Mouse (Mus musculus): ENCODE results near the gene Rps6ka5. TPM values are rescaled to one million over a fixed set of nuclear protein-coding genes. Genes with fewer than 3 reads are reported as not detected.

Rps6ka5 gene
- 4.6 and 4.7 TPM in 2 replicates for polyA plus RNA-seq (2012; rRNA removed)

- TF ChIP-seq CTCF (IDR thresholded peaks at IDR 0.05; ENCODE audit: borderline replicate concordance, control insufficient read depth, extremely low read depth, insufficient read depth, low read length, poor library complexity) (no peak), POLR2A (IDR thresholded peaks at IDR 0.05; ENCODE audit: control insufficient read depth, extremely low read depth, insufficient read depth, low read length, poor library complexity) (no peak)
- DNase-seq: no peak
- Histone ChIP-seq H3K4me1 (replicated peaks; ENCODE audit: control insufficient read depth, insufficient read depth, low read length) (peaks cover 6% of the 10 kb centered on the region; the same call in 1 of the 2 replicates), H3K27ac (ENCODE audit: control insufficient read depth, insufficient read depth, low read length) (no peak within 1 kb of the TSS), H3K36me3 (ENCODE audit: control insufficient read depth, insufficient read depth, low read length) (no peaks in the 10 kb centered on the region), H3K4me3 (ENCODE audit: control insufficient read depth, insufficient read depth, low read length) (no peak within 1 kb of the TSS), H3K27me3 (ENCODE audit: control insufficient read depth, insufficient read depth, low read length) (no peaks in the 10 kb centered on the region)
- WGBS: 95% methylated on average over 4 of the region's 4 CpGs
These were observed at the start of gene Rps6ka5 for GRCm38 (mm10) chr12:100726651-100727050. Rps6ka5 (minus strand) TSS chr12:100726983.

GRCm38 (mm10) chr12:100775911-100776581 is 49.3 kb upstream of the Rps6ka5 start:
- no peaks in the 10 kb centered on the region for H3K27me3 ChIP-seq (ENCODE audit: control insufficient read depth, insufficient read depth, low read length)
- no peak overlapping the region for H3K27ac ChIP-seq (ENCODE audit: control insufficient read depth, insufficient read depth, low read length)
- WGBS: 47% methylated on average over 8 of the region's 8 CpGs
- DNase-seq: no peak
- no peak overlapping the region for H3K4me3 ChIP-seq (ENCODE audit: control insufficient read depth, insufficient read depth, low read length)
- peaks cover 49% of the 10 kb centered on the region for H3K4me1 ChIP-seq (replicated peaks; ENCODE audit: control insufficient read depth, insufficient read depth, low read length)
- no peak for TF ChIP-seq POLR2A (IDR thresholded peaks at IDR 0.05; ENCODE audit: control insufficient read depth, extremely low read depth, insufficient read depth, low read length, poor library complexity)
- no peak for TF ChIP-seq CTCF (IDR thresholded peaks at IDR 0.05; ENCODE audit: borderline replicate concordance, control insufficient read depth, extremely low read depth, insufficient read depth, low read length, poor library complexity)
- H3K36me3 ChIP-seq (ENCODE audit: control insufficient read depth, insufficient read depth, low read length): no peaks in the 10 kb centered on the region

GRCm38 (mm10) chr12:100775291-100775690 is 48.5 kb upstream of the Rps6ka5 start:
- H3K27me3 ChIP-seq (ENCODE audit: control insufficient read depth, insufficient read depth, low read length): no peaks in the 10 kb centered on the region
- no peak overlapping the region for H3K27ac ChIP-seq (ENCODE audit: control insufficient read depth, insufficient read depth, low read length)
- no peaks in the 10 kb centered on the region for H3K36me3 ChIP-seq (ENCODE audit: control insufficient read depth, insufficient read depth, low read length)
- TF ChIP-seq POLR2A (IDR thresholded peaks at IDR 0.05; ENCODE audit: control insufficient read depth, extremely low read depth, insufficient read depth, low read length, poor library complexity) (no peak), CTCF (IDR thresholded peaks at IDR 0.05; ENCODE audit: borderline replicate concordance, control insufficient read depth, extremely low read depth, insufficient read depth, low read length, poor library complexity) (no peak)
- H3K4me3 ChIP-seq (ENCODE audit: control insufficient read depth, insufficient read depth, low read length): no peak overlapping the region
- H3K4me1 ChIP-seq (replicated peaks; ENCODE audit: control insufficient read depth, insufficient read depth, low read length): peaks cover 49% of the 10 kb centered on the region
- no peak for DNase-seq

- Histone ChIP-seq H3K4me3 (ENCODE audit: control insufficient read depth, insufficient read depth, low read length) (no peak overlapping the region), H3K27ac (ENCODE audit: control insufficient read depth, insufficient read depth, low read length) (no peak overlapping the region), H3K4me1 (replicated peaks; ENCODE audit: control insufficient read depth, insufficient read depth, low read length) (peaks cover 50% of the 10 kb centered on the region), H3K36me3 (ENCODE audit: control insufficient read depth, insufficient read depth, low read length) (no peaks in the 10 kb centered on the region), H3K27me3 (ENCODE audit: control insufficient read depth, insufficient read depth, low read length) (no peaks in the 10 kb centered on the region)
- 92% methylated on average over 7 of the region's 7 CpGs for WGBS
- no peak for TF ChIP-seq CTCF (IDR thresholded peaks at IDR 0.05; ENCODE audit: borderline replicate concordance, control insufficient read depth, extremely low read depth, insufficient read depth, low read length, poor library complexity)
- TF ChIP-seq POLR2A (IDR thresholded peaks at IDR 0.05; ENCODE audit: control insufficient read depth, extremely low read depth, insufficient read depth, low read length, poor library complexity): no peak
- DNase-seq: no peak
These were observed 48.0 kb upstream of the Rps6ka5 start for GRCm38 (mm10) chr12:100774756-100775155.

GRCm38 (mm10) chr12:100772230-100772984 is 45.6 kb upstream of the Rps6ka5 start:
- peak; percentile 48 for DNase-seq
- Histone ChIP-seq H3K4me1 (replicated peaks; ENCODE audit: control insufficient read depth, insufficient read depth, low read length) (peaks cover 33% of the 10 kb centered on the region), H3K27me3 (ENCODE audit: control insufficient read depth, insufficient read depth, low read length) (no peaks in the 10 kb centered on the region), H3K36me3 (ENCODE audit: control insufficient read depth, insufficient read depth, low read length) (no peaks in the 10 kb centered on the region), H3K27ac (ENCODE audit: control insufficient read depth, insufficient read depth, low read length) (no peak overlapping the region), H3K4me3 (ENCODE audit: control insufficient read depth, insufficient read depth, low read length) (no peak overlapping the region)
- 4% methylated on average over 7 of the region's 7 CpGs for WGBS
- TF ChIP-seq CTCF (IDR thresholded peaks at IDR 0.05; ENCODE audit: borderline replicate concordance, control insufficient read depth, extremely low read depth, insufficient read depth, low read length, poor library complexity) (no peak), POLR2A (IDR thresholded peaks at IDR 0.05; ENCODE audit: control insufficient read depth, extremely low read depth, insufficient read depth, low read length, poor library complexity) (no peak)

GRCm38 (mm10) chr12:100770765-100771164 is 44.0 kb upstream of the Rps6ka5 start:
- Histone ChIP-seq H3K4me3 (ENCODE audit: control insufficient read depth, insufficient read depth, low read length) (no peak overlapping the region), H3K27ac (ENCODE audit: control insufficient read depth, insufficient read depth, low read length) (no peak overlapping the region), H3K36me3 (ENCODE audit: control insufficient read depth, insufficient read depth, low read length) (no peaks in the 10 kb centered on the region), H3K4me1 (replicated peaks; ENCODE audit: control insufficient read depth, insufficient read depth, low read length) (peaks cover 34% of the 10 kb centered on the region), H3K27me3 (ENCODE audit: control insufficient read depth, insufficient read depth, low read length) (no peaks in the 10 kb centered on the region)
- WGBS: 89% methylated on average over 3 of the region's 3 CpGs
- DNase-seq: no peak
- TF ChIP-seq POLR2A (IDR thresholded peaks at IDR 0.05; ENCODE audit: control insufficient read depth, extremely low read depth, insufficient read depth, low read length, poor library complexity): no peak
- TF ChIP-seq CTCF (IDR thresholded peaks at IDR 0.05; ENCODE audit: borderline replicate concordance, control insufficient read depth, extremely low read depth, insufficient read depth, low read length, poor library complexity): no peak
